ENCODE assay signal across 28 mouse cellular contexts in genomic region chr9:120084406-120084805, GRCm38 (mm10). TPM values are rescaled to one million over a fixed set of nuclear protein-coding genes. Genes with fewer than 3 reads are reported as not detected.
A peak's percentile ranks its signal among the peaks of the same experiment; 100 is the strongest.
DNase-seq lines count a peak whose midpoint lies in the region; ATAC-seq lines count a peak whose summit lies in the region.
"Had no signal": no experiment of that assay in that cellular context is flagged by ENCODE, and none has a peak within 500 bp of the region (broad histone marks: within the 10 kb centered on the region; RNA-seq: fewer than 3 reads in every experiment).

No protein-coding gene starts in this region.

- no peak for ATAC-seq in midbrain, embryonic 11.5 days (ENCODE audit: low FRiP score)
- no peak for ATAC-seq in midbrain, embryonic 16.5 days
- ATAC-seq: forebrain, embryonic 14.5 days; intestine, embryonic 15.5 days; liver, embryonic 12.5 days; liver, postnatal 0 days had no signal

- no peaks in the 10 kb centered on the region for H3K36me3 ChIP-seq in midbrain, embryonic 11.5 days (ENCODE audit: control insufficient read depth, insufficient read depth, low read length)
- H3K36me3 ChIP-seq in midbrain, embryonic 16.5 days (ENCODE audit: control insufficient read depth, insufficient read depth, low read length), result no peaks in the 10 kb centered on the region
- H3K36me3 ChIP-seq: embryonic facial prominence, embryonic 12.5 days; hindbrain, embryonic 10.5 days; hindbrain, embryonic 15.5 days; intestine, embryonic 15.5 days; limb, embryonic 13.5 days; liver, embryonic 12.5 days; midbrain, embryonic 12.5 days; stomach, embryonic 15.5 days had no signal

- H3K27ac ChIP-seq in midbrain, embryonic 11.5 days (ENCODE audit: low read depth, low read length), result no peak overlapping the region
- no peak overlapping the region for H3K27ac ChIP-seq in midbrain, embryonic 16.5 days (ENCODE audit: low read length)
- H3K27ac ChIP-seq: embryonic facial prominence, embryonic 12.5 days; hindbrain, embryonic 10.5 days; hindbrain, embryonic 15.5 days; intestine, embryonic 15.5 days; limb, embryonic 13.5 days; liver, embryonic 12.5 days; midbrain, embryonic 12.5 days; stomach, embryonic 15.5 days had no signal

- peak; percentile 21 for DNase-seq in midbrain, embryonic 11.5 days (ENCODE audit: low spot score, missing footprints)
- DNase-seq in CD4-positive, CD25-positive, alpha-beta regulatory T cell, adult 2 months (ENCODE audit: low read depth, low spot score), result peak; percentile 63
- peak; percentile 67 for DNase-seq in induced T-regulatory cell, adult 2 months (ENCODE audit: low read depth)
- DNase-seq in thymus, postnatal 4 days, result peak; percentile 38
- DNase-seq in left cerebral cortex, adult 11 months (ENCODE audit: low spot score), result no peak
- no peak for DNase-seq in kidney, adult 8-10 months
- DNase-seq: adrenal gland, postnatal 10 days; cerebellum, adult 8-10 months; cerebellum, postnatal 25 days; gastrocnemius, postnatal 14 days; kidney, adult 2 months; kidney, postnatal 10 days; layer of hippocampus, adult 9-11 months; liver, postnatal 0 days; lung, postnatal 36 days; right cerebral cortex, postnatal 25 days had no signal

- H3K9ac ChIP-seq in midbrain, embryonic 11.5 days (ENCODE audit: low read length), result no peak overlapping the region
- H3K9ac ChIP-seq in midbrain, embryonic 16.5 days (ENCODE audit: low read depth, low read length), result no peak overlapping the region
- H3K9ac ChIP-seq: embryonic facial prominence, embryonic 12.5 days; hindbrain, embryonic 15.5 days; intestine, embryonic 15.5 days; limb, embryonic 13.5 days; liver, embryonic 12.5 days; liver, postnatal 0 days; midbrain, embryonic 12.5 days; stomach, embryonic 15.5 days had no signal

- WGBS in midbrain, embryonic 11.5 days, result 88% methylated on average over 9 of the region's 9 CpGs
- 80% methylated on average over 9 of the region's 9 CpGs for WGBS in midbrain, embryonic 16.5 days

- no peak overlapping the region for H3K4me3 ChIP-seq in midbrain, embryonic 11.5 days (ENCODE audit: low read depth, low read length)
- H3K4me3 ChIP-seq in midbrain, embryonic 16.5 days (ENCODE audit: low read depth, low read length), result no peak overlapping the region
- H3K4me3 ChIP-seq: embryonic facial prominence, embryonic 12.5 days; hindbrain, embryonic 10.5 days; hindbrain, embryonic 15.5 days; intestine, embryonic 15.5 days; limb, embryonic 13.5 days; liver, embryonic 12.5 days; midbrain, embryonic 12.5 days; stomach, embryonic 15.5 days had no signal

- H3K9me3 ChIP-seq in midbrain, embryonic 11.5 days (ENCODE audit: control insufficient read depth, low read length), result no peaks in the 10 kb centered on the region
- H3K9me3 ChIP-seq in midbrain, embryonic 16.5 days (replicated peaks; ENCODE audit: control insufficient read depth, low read length, poor library complexity, severe bottlenecking), result no peaks in the 10 kb centered on the region
- H3K9me3 ChIP-seq: hindbrain, embryonic 15.5 days; intestine, embryonic 15.5 days; liver, embryonic 12.5 days; midbrain, embryonic 12.5 days; stomach, embryonic 15.5 days had no signal

- H3K27me3 ChIP-seq in midbrain, embryonic 11.5 days (ENCODE audit: control insufficient read depth, insufficient read depth, low read length), result no peaks in the 10 kb centered on the region
- H3K27me3 ChIP-seq in midbrain, embryonic 16.5 days (ENCODE audit: control insufficient read depth, insufficient read depth, low read depth, low read length), result no peaks in the 10 kb centered on the region
- H3K27me3 ChIP-seq: hindbrain, embryonic 15.5 days; intestine, embryonic 15.5 days; limb, embryonic 13.5 days; midbrain, embryonic 12.5 days; stomach, embryonic 15.5 days had no signal

- no peaks in the 10 kb centered on the region for H3K4me1 ChIP-seq in midbrain, embryonic 11.5 days (ENCODE audit: control insufficient read depth, insufficient read depth, low read length)
- no peaks in the 10 kb centered on the region for H3K4me1 ChIP-seq in midbrain, embryonic 16.5 days (ENCODE audit: control insufficient read depth, insufficient read depth, low read length)
- H3K4me1 ChIP-seq: embryonic facial prominence, embryonic 12.5 days; hindbrain, embryonic 15.5 days; intestine, embryonic 15.5 days; limb, embryonic 13.5 days; liver, embryonic 12.5 days; midbrain, embryonic 12.5 days; stomach, embryonic 15.5 days had no signal

- no peak overlapping the region for H3K4me2 ChIP-seq in midbrain, embryonic 11.5 days
- H3K4me2 ChIP-seq in midbrain, embryonic 16.5 days (ENCODE audit: low read length), result no peak overlapping the region
- H3K4me2 ChIP-seq: embryonic facial prominence, embryonic 12.5 days; heart, embryonic 11.5 days; hindbrain, embryonic 15.5 days; intestine, embryonic 15.5 days; limb, embryonic 13.5 days; liver, embryonic 12.5 days; midbrain, embryonic 12.5 days; stomach, embryonic 15.5 days had no signal

RNA-seq across cellular contexts. Expression of gene Ccr8, which starts 7.5 kb away (rescaled TPM):
- polyA plus RNA-seq in midbrain, embryonic 11.5 days (2014; fragmentation: Nextera tagmentation; extraction: Ambion mirVana), result not detected in 2 replicates
- polyA plus RNA-seq in midbrain, embryonic 16.5 days (2015; fragmentation: Nextera tagmentation; extraction: Ambion mirVana), result not detected in 2 replicates
- polyA plus RNA-seq: forebrain, embryonic 14.5 days; heart, embryonic 11.5 days; hindbrain, embryonic 10.5 days; hindbrain, embryonic 15.5 days; liver, embryonic 12.5 days; liver, postnatal 0 days; midbrain, embryonic 12.5 days; neural tube, embryonic 11.5 days had no signal

RNA-seq across cellular contexts. Expression of gene Cx3cr1, which starts 14.7 kb away (rescaled TPM):
- 2.9 and 4.3 TPM in 2 replicates for polyA plus RNA-seq in midbrain, embryonic 11.5 days (2014; fragmentation: Nextera tagmentation; extraction: Ambion mirVana)
- 7.6 and 8.0 TPM in 2 replicates for polyA plus RNA-seq in midbrain, embryonic 16.5 days (2015; fragmentation: Nextera tagmentation; extraction: Ambion mirVana)

RNA-seq across cellular contexts. Expression of gene Slc25a38, which starts 25.8 kb away (rescaled TPM):
- 33.9 and 36.7 TPM in 2 replicates for polyA plus RNA-seq in midbrain, embryonic 11.5 days (2014; fragmentation: Nextera tagmentation; extraction: Ambion mirVana)
- polyA plus RNA-seq in midbrain, embryonic 16.5 days (2015; fragmentation: Nextera tagmentation; extraction: Ambion mirVana), result 38.0 and 43.6 TPM in 2 replicates

RNA-seq across cellular contexts. Expression of gene Rpsa, which starts 43.1 kb away (rescaled TPM):
- 1,378 and 1,482 TPM in 2 replicates for polyA plus RNA-seq in midbrain, embryonic 11.5 days (2014; fragmentation: Nextera tagmentation; extraction: Ambion mirVana)
- 846 and 879 TPM in 2 replicates for polyA plus RNA-seq in midbrain, embryonic 16.5 days (2015; fragmentation: Nextera tagmentation; extraction: Ambion mirVana)

Comparison
In these comparisons a context has a peak if more than half of its experiments do, and no peak if none do; other contexts are left out.
1. DNase-seq: peak in midbrain, embryonic 11.5 days (single experiment), CD4-positive, CD25-positive, alpha-beta regulatory T cell, adult 2 months (single experiment), induced T-regulatory cell, adult 2 months (single experiment) and thymus, postnatal 4 days (single experiment); none in left cerebral cortex, adult 11 months (single experiment) and kidney, adult 8-10 months (0 of 2).